Mouse (Mus musculus) hindlimb bud, embryonic 11.5 days (tissue): ENCODE results near the gene Olfr622.

Experiments used
- DNase-seq: peaks from one replicate; pipeline ENCODE4 v3.0.0-alpha.2; 2012; ENCODE audit warnings: low read depth, low spot score; ENCODE audit errors: extremely low spot score

Olfr622 gene

GRCm38 (mm10) chr7:103642602-103643001, at the start of gene Olfr622:
TSS of gene Olfr622 (minus strand) at chr7:103642702.
- no peak for DNase-seq

- DNase-seq, result no peak
Observed at GRCm38 (mm10) chr7:103682420-103682819, 39.9 kb upstream of the Olfr622 start, which contains the start of gene Olfr625-ps1. TSS of gene Olfr625-ps1 (plus strand) at chr7:103682720.

GRCm38 (mm10) chr7:103671091-103671490, 28.6 kb upstream of the Olfr622 start, which contains the start of gene Olfr624:
TSS of gene Olfr624 (minus strand) at chr7:103671191.
- no peak for DNase-seq

GRCm38 (mm10) chr7:103663598-103663997, 21.1 kb upstream of the Olfr622 start, which contains the start of gene Olfr623:
TSS of gene Olfr623 (minus strand) at chr7:103663698.
- no peak for DNase-seq

GRCm38 (mm10) chr7:103644070-103644469, 1.6 kb upstream of the Olfr622 start:
- no peak for DNase-seq

GRCm38 (mm10) chr7:103636795-103637194, 5.7 kb downstream of the Olfr622 start:
- no peak for DNase-seq

GRCm38 (mm10) chr7:103612434-103612833, 30.1 kb downstream of the Olfr622 start, which contains the start of gene Olfr620:
TSS of gene Olfr620 (minus strand) at chr7:103612534.
- DNase-seq, result no peak

- no peak for DNase-seq
Observed at GRCm38 (mm10) chr7:103607425-103607824, 35.1 kb downstream of the Olfr622 start.

GRCm38 (mm10) chr7:103600275-103600674, 42.2 kb downstream of the Olfr622 start, which contains the start of gene Olfr619:
TSS of gene Olfr619 (plus strand) at chr7:103600575.
- no peak for DNase-seq

GRCm38 (mm10) chr7:103589803-103590202, 52.7 kb downstream of the Olfr622 start, which contains the start of gene Olfr618:
TSS of gene Olfr618 (plus strand) at chr7:103590103.
- no peak for DNase-seq
